Mouse (Mus musculus) heart, postnatal 0 days (tissue): ENCODE data around the gene Plcb4. TPM values are rescaled to one million over a fixed set of nuclear protein-coding genes. Genes with fewer than 3 reads are reported as not detected.

ENCODE experiments used
- ATAC-seq: fragments of 200-750 bp; cut with Nextera tagmentation; 2 replicates; pipeline ENCODE4 v1.8.0; 2017; ENCODE audit warnings: low read depth, moderate number of reproducible peaks, moderate library complexity; ENCODE audit not compliant: insufficient read depth
- DNase-seq: peaks from one replicate; pipeline ENCODE4 v3.0.0-alpha.2; 2016; ENCODE audit warnings: low spot score
- H3K27ac ChIP-seq: fragments of 300-500 bp; sonication (generic); 2 replicates; pipeline ENCODE4 v1.5.1; 2014; ENCODE audit warnings: low read depth, mild to moderate bottlenecking
- H3K27me3 ChIP-seq: fragments of 300-500 bp; sonication (generic); 2 replicates; pipeline ENCODE4 v1.6.1; 2014; ENCODE audit warnings: low read length, mixed read lengths; ENCODE audit not compliant: control insufficient read depth, insufficient read depth
- H3K36me3 ChIP-seq: fragments of 300-500 bp; sonication (generic); replicated peaks from 2 replicates; pipeline ENCODE4 v1.6.1; 2014; ENCODE audit warnings: low read length, mixed read lengths; ENCODE audit not compliant: control insufficient read depth, insufficient read depth
- H3K4me1 ChIP-seq: fragments of 300-500 bp; sonication (generic); 2 replicates; pipeline ENCODE4 v1.6.1; 2014; ENCODE audit warnings: antibody characterized with exemption; ENCODE audit not compliant: control insufficient read depth, insufficient read depth
- H3K4me2 ChIP-seq: fragments of 300-500 bp; sonication (generic); 2 replicates; pipeline ENCODE4 v1.6.1; 2014; ENCODE audit warnings: low read depth, mild to moderate bottlenecking, low read length, moderate library complexity
- H3K4me3 ChIP-seq: fragments of 300-500 bp; sonication (generic); 2 replicates; pipeline ENCODE4 v1.5.1; 2014; ENCODE audit warnings: low read depth, low read length
- H3K9ac ChIP-seq: fragments of 300-500 bp; sonication (generic); replicated peaks from 2 replicates; pipeline ENCODE4 v1.6.1; 2014; ENCODE audit warnings: low read depth, low read length, mixed read lengths
- H3K9me3 ChIP-seq: fragments of 300-500 bp; sonication (generic); replicated peaks from 2 replicates; pipeline ENCODE4 v1.6.1; 2016; ENCODE audit warnings: low read length; ENCODE audit not compliant: control insufficient read depth
- CTCF ChIP-seq: IDR thresholded peaks from 2 replicates; pipeline ENCODE4 v1.5.1; 2016; ENCODE audit warnings: antibody characterized with exemption, control low read depth, low read depth
- EP300 ChIP-seq: IDR thresholded peaks from 2 replicates; pipeline ENCODE4 v1.6.1; 2016; ENCODE audit warnings: antibody characterized with exemption, low read depth
- WGBS: fragments of 180-500 bp; shearing (Covaris S2); extraction: QIAGEN DNeasy Blood & Tissue Kit; methylation state at CpG from one replicate; pipeline ENCODE4 v1.1.7; 2014; 5-methylcytosine and 5-hydroxymethylcytosine counted together
- polyA plus RNA-seq: library from polyadenylated mRNA; unstranded; fragments of >200 nt; fragmentation: Nextera tagmentation; extraction: Ambion mirVana; gene quantifications from 2 replicates; pipeline ENCODE4 v1.2.1, GENCODE M21; 2015
- total RNA-seq: library from RNA; depleted of rRNA; stranded (reverse); fragments of >200 nt; gene quantifications from 2 replicates; pipeline ENCODE4 v1.2.3, GENCODE M21; 2014; ENCODE audit warnings: low replicate concordance

Plcb4 gene
- total and polyA plus RNA-seq, 2 experiments from 2014 or later = 34.7 to 57.0 TPM

- 62% methylated on average over 8 of the region's 8 CpGs for WGBS
- ATAC-seq (peak; percentile 57), DNase-seq (peak; percentile 46)
- H3K9ac ChIP-seq = no peak overlapping the region
- TF ChIP-seq EP300 = no peak
- no peak for TF ChIP-seq CTCF
- no peak overlapping the region for H3K4me3 ChIP-seq
- peaks cover 27% of the 10 kb centered on the region for H3K4me1 ChIP-seq
- H3K4me2 ChIP-seq = no peak overlapping the region
- H3K9me3 ChIP-seq = no peaks in the 10 kb centered on the region
- no peaks in the 10 kb centered on the region for H3K27me3 ChIP-seq
- H3K36me3 ChIP-seq = no peaks in the 10 kb centered on the region
- H3K27ac ChIP-seq = 0 out of 2 replicates have a peak overlapping the region, but pooled peaks have one; percentile 32
These were observed 102.5 kb downstream of the Plcb4 start for GRCm38 (mm10) chr2:135761226-135761802.

- peak overlapping the region; percentile 5; the same call in 1 of the 2 replicates for H3K9ac ChIP-seq
- no peaks in the 10 kb centered on the region for H3K27me3 ChIP-seq
- ATAC-seq (peak; percentile 47; the same call in 1 of the 2 replicates), DNase-seq (peak; percentile 30)
- H3K4me2 ChIP-seq = peak overlapping the region; percentile 46
- TF ChIP-seq CTCF = no peak
- TF ChIP-seq EP300 = no peak
- peaks cover 41% of the 10 kb centered on the region for H3K4me1 ChIP-seq
- H3K36me3 ChIP-seq = no peaks in the 10 kb centered on the region
- H3K9me3 ChIP-seq = no peaks in the 10 kb centered on the region
- 54% methylated on average over 8 of the region's 8 CpGs for WGBS
- H3K4me3 ChIP-seq = peak overlapping the region; percentile 16; the same call in 1 of the 2 replicates
- H3K27ac ChIP-seq = peak overlapping the region; percentile 81
These were observed 105.9 kb downstream of the Plcb4 start for GRCm38 (mm10) chr2:135764706-135765105.

GRCm38 (mm10) chr2:135766471-135767063 is 107.8 kb downstream of the Plcb4 start:
- ATAC-seq (peak; percentile 73; the same call in 1 of the 2 replicates), DNase-seq (peak; percentile 55)
- TF ChIP-seq CTCF (no peak), EP300 (no peak)
- H3K4me2 ChIP-seq = peak overlapping the region; percentile 35
- no peak overlapping the region for H3K9ac ChIP-seq
- peak overlapping the region; percentile 9; the same call in 1 of the 2 replicates for H3K4me3 ChIP-seq
- H3K36me3 ChIP-seq = no peaks in the 10 kb centered on the region
- 37% methylated on average over 6 of the region's 6 CpGs for WGBS
- H3K27ac ChIP-seq = no peak overlapping the region
- no peaks in the 10 kb centered on the region for H3K9me3 ChIP-seq
- peaks cover 30% of the 10 kb centered on the region for H3K4me1 ChIP-seq
- no peaks in the 10 kb centered on the region for H3K27me3 ChIP-seq

GRCm38 (mm10) chr2:135767535-135767934 is 108.7 kb downstream of the Plcb4 start:
- H3K4me2 ChIP-seq = no peak overlapping the region
- H3K27ac ChIP-seq = no peak overlapping the region
- DNase-seq = peak; percentile 42
- no peak overlapping the region for H3K9ac ChIP-seq
- H3K4me3 ChIP-seq = no peak overlapping the region
- peaks cover 30% of the 10 kb centered on the region for H3K4me1 ChIP-seq
- WGBS = 76% methylated on average over 5 of the region's 5 CpGs
- no peaks in the 10 kb centered on the region for H3K36me3 ChIP-seq
- no peaks in the 10 kb centered on the region for H3K27me3 ChIP-seq
- H3K9me3 ChIP-seq = no peaks in the 10 kb centered on the region
- ATAC-seq = no peak
- TF ChIP-seq EP300 (no peak), CTCF (no peak)

- no peak overlapping the region for H3K4me2 ChIP-seq
- no peak for ATAC-seq
- no peaks in the 10 kb centered on the region for H3K27me3 ChIP-seq
- peaks cover 40% of the 10 kb centered on the region for H3K4me1 ChIP-seq
- TF ChIP-seq EP300 (no peak), CTCF (no peak)
- no peak for DNase-seq
- 88% methylated on average over 8 of the region's 8 CpGs for WGBS
- no peaks in the 10 kb centered on the region for H3K36me3 ChIP-seq
- no peak overlapping the region for H3K4me3 ChIP-seq
- no peak overlapping the region for H3K9ac ChIP-seq
- H3K9me3 ChIP-seq = no peaks in the 10 kb centered on the region
- no peak overlapping the region for H3K27ac ChIP-seq
These were observed 110.9 kb downstream of the Plcb4 start for GRCm38 (mm10) chr2:135769701-135770100.
